Mouse (Mus musculus) MEL (cell line): ENCODE measurements at regions not wholly inside any gene's neighbourhood (a gene's known extent, or its start where the extent isn't known, plus 50 kb on each side); places are given as distances from the start of the nearest gene placed in this dataset.

ENCODE experiments used
- DNase-seq: peaks from one replicate; pipeline ENCODE4 v3.0.0; 2011; ENCODE audit warnings: low read depth, low spot score
- H3K27ac ChIP-seq: 2 replicates; pipeline ENCODE4 v1.5.1; 2012; ENCODE audit warnings: low read depth, mild to moderate bottlenecking, control low read depth, low read length, moderate library complexity; ENCODE audit not compliant: control insufficient read depth
- H3K27me3 ChIP-seq, 2 experiments: fragments of 150-350 bp in 1 of 2; sonication (generic) in 1 of 2; 2 replicates each; pipeline ENCODE4 v1.6.1; 2012; ENCODE audit warnings: low read length in 2 of 2, mild to moderate bottlenecking in 2 of 2, improper control_type of control experiment in 1 of 2, moderate library complexity in 1 of 2; ENCODE audit not compliant: insufficient read depth in 2 of 2, control insufficient read depth in 1 of 2
- H3K36me3 ChIP-seq, 2 experiments: 2 replicates each; pipeline ENCODE4 v1.6.1; 2012 to 2014; ENCODE audit warnings: low read length in 2 of 2, improper control_type of control experiment in 1 of 2, inconsistent platforms in 1 of 2, mild to moderate bottlenecking in 1 of 2; ENCODE audit not compliant: insufficient read depth in 2 of 2, control insufficient read depth in 1 of 2
- H3K4me1 ChIP-seq, 2 experiments: fragments of 150-350 bp in 1 of 2; sonication (generic) in 1 of 2; 2 replicates each; pipeline ENCODE4 v1.6.1; 2012; ENCODE audit warnings: low read length in 2 of 2, improper control_type of control experiment in 1 of 2, mild to moderate bottlenecking in 1 of 2; ENCODE audit not compliant: insufficient read depth in 2 of 2, control insufficient read depth in 1 of 2
- H3K4me3 ChIP-seq, 2 experiments: fragments of 150-350 bp in 1 of 2; sonication (generic) in 1 of 2; 2 replicates each; pipeline ENCODE4 v1.5.1; 2012; ENCODE audit warnings: low read depth in 2 of 2, low read length in 2 of 2, mild to moderate bottlenecking in 2 of 2, moderate library complexity in 2 of 2, control low read depth in 1 of 2, improper control_type of control experiment in 1 of 2; ENCODE audit not compliant: control insufficient read depth in 1 of 2, insufficient read depth in 1 of 2
- H3K79me2 ChIP-seq: 2 replicates; pipeline ENCODE4 v1.6.1; 2012; ENCODE audit warnings: mild to moderate bottlenecking, low read length, moderate library complexity; ENCODE audit not compliant: control insufficient read depth, poor library complexity, insufficient read depth
- H3K9ac ChIP-seq: 2 replicates; pipeline ENCODE4 v1.6.1; 2012; ENCODE audit warnings: low read depth, mild to moderate bottlenecking, control low read depth, low read length, moderate library complexity; ENCODE audit not compliant: control insufficient read depth, poor library complexity, severe bottlenecking
- H3K9me3 ChIP-seq: fragments of 150-350 bp; sonication (generic); replicated peaks from 2 replicates; pipeline ENCODE4 v1.6.1; 2012; ENCODE audit warnings: mild to moderate bottlenecking, low read length, improper control_type of control experiment, moderate library complexity; ENCODE audit not compliant: insufficient read depth
- BHLHE40 ChIP-seq: IDR thresholded peaks from 2 replicates; pipeline ENCODE4 v1.6.1; 2012; ENCODE audit warnings: low read depth, mild to moderate bottlenecking, inconsistent platforms, low read length, improper control_type of control experiment, borderline replicate concordance
- CHD1 ChIP-seq: IDR thresholded peaks from 2 replicates; pipeline ENCODE4 v1.6.1; 2012; ENCODE audit warnings: low read depth, mild to moderate bottlenecking, inconsistent platforms, low read length, improper control_type of control experiment
- CTCF ChIP-seq, 3 experiments: IDR thresholded peaks in 2 of 3; conservative IDR thresholded peaks in 1 of 3; 2 replicates each; pipeline ENCODE4 v1.5.1; 2011 to 2012; ENCODE audit warnings: low read length in 3 of 3, low read depth in 2 of 3, mild to moderate bottlenecking in 2 of 3, improper control_type of control experiment in 1 of 3, inconsistent platforms in 1 of 3, mixed read lengths in 1 of 3, moderate library complexity in 1 of 3; ENCODE audit not compliant: control insufficient read depth in 1 of 3, insufficient read depth in 1 of 3, poor library complexity in 1 of 3, severe bottlenecking in 1 of 3
- E2F4 ChIP-seq: IDR thresholded peaks from 2 replicates; pipeline ENCODE4 v1.6.1; 2011; ENCODE audit warnings: low read depth, low read length, improper control_type of control experiment, borderline replicate concordance
- ELF1 ChIP-seq: IDR thresholded peaks from 2 replicates; pipeline ENCODE4 v1.6.1; 2014; ENCODE audit warnings: low read depth, mild to moderate bottlenecking, inconsistent platforms, low read length, improper control_type of control experiment, moderate library complexity
- HCFC1 ChIP-seq: IDR thresholded peaks from 2 replicates; pipeline ENCODE4 v1.6.1; 2012; ENCODE audit warnings: low read depth, mild to moderate bottlenecking, inconsistent platforms, low read length, improper control_type of control experiment, moderate library complexity
- KAT2A ChIP-seq: conservative IDR thresholded peaks from 2 replicates; pipeline ENCODE4 v1.6.1; 2012; ENCODE audit warnings: low read depth, low read length, improper control_type of control experiment, inconsistent platforms
- MAX ChIP-seq: IDR thresholded peaks from 2 replicates; pipeline ENCODE4 v1.6.1; 2011; ENCODE audit warnings: low read length, improper control_type of control experiment
- MAZ ChIP-seq: IDR thresholded peaks from 2 replicates; pipeline ENCODE4 v1.6.1; 2012; ENCODE audit warnings: low read depth, mild to moderate bottlenecking, inconsistent platforms, low read length, improper control_type of control experiment
- MYB ChIP-seq: IDR thresholded peaks from 2 replicates; pipeline ENCODE4 v1.6.1; 2011; ENCODE audit warnings: mild to moderate bottlenecking, low read depth, low read length, improper control_type of control experiment
- NELFE ChIP-seq: IDR thresholded peaks from 2 replicates; pipeline ENCODE4 v1.6.1; 2011; ENCODE audit warnings: low read depth, low read length, improper control_type of control experiment
- NRF1 ChIP-seq: IDR thresholded peaks from 2 replicates; pipeline ENCODE4 v1.6.1; 2014; ENCODE audit warnings: low read depth, mild to moderate bottlenecking, inconsistent platforms, low read length, improper control_type of control experiment, moderate library complexity; ENCODE audit not compliant: poor library complexity, insufficient read depth, severe bottlenecking
- POLR2AphosphoS5 ChIP-seq: IDR thresholded peaks from 2 replicates; pipeline ENCODE4 v1.6.1; 2012; ENCODE audit warnings: low read depth, borderline replicate concordance, mild to moderate bottlenecking, inconsistent platforms, low read length, moderate library complexity, mixed read lengths
- RCOR1 ChIP-seq: IDR thresholded peaks from 2 replicates; pipeline ENCODE4 v1.6.1; 2012; ENCODE audit warnings: low read depth, mild to moderate bottlenecking, inconsistent platforms, low read length, improper control_type of control experiment
- SIN3A ChIP-seq: IDR thresholded peaks from 2 replicates; pipeline ENCODE4 v1.6.1; 2012; ENCODE audit warnings: low read length, improper control_type of control experiment, inconsistent platforms
- SMC3 ChIP-seq: IDR thresholded peaks from 2 replicates; pipeline ENCODE4 v1.6.1; 2011; ENCODE audit warnings: low read depth, low read length, improper control_type of control experiment
- TAL1 ChIP-seq: IDR thresholded peaks from 2 replicates; pipeline ENCODE4 v1.6.1; 2012; ENCODE audit warnings: mild to moderate bottlenecking, inconsistent platforms, low read length, moderate library complexity, mixed read lengths
- UBTF ChIP-seq: IDR thresholded peaks from 2 replicates; pipeline ENCODE4 v1.6.1; 2012; ENCODE audit warnings: low read depth, mild to moderate bottlenecking, inconsistent platforms, low read length, improper control_type of control experiment, moderate library complexity, borderline replicate concordance; ENCODE audit not compliant: insufficient read depth
- USF2 ChIP-seq, 2 experiments: IDR thresholded peaks; 2 replicates each; pipeline ENCODE4 v1.6.1; 2011 to 2012; ENCODE audit warnings: improper control_type of control experiment in 2 of 2, low read length in 2 of 2, borderline replicate concordance in 1 of 2, inconsistent platforms in 1 of 2, low read depth in 1 of 2, mild to moderate bottlenecking in 1 of 2; ENCODE audit not compliant: insufficient read depth in 1 of 2
- ZKSCAN1 ChIP-seq: IDR thresholded peaks from 2 replicates; pipeline ENCODE4 v1.6.1; 2012; ENCODE audit warnings: low read depth, mild to moderate bottlenecking, inconsistent platforms, low read length, improper control_type of control experiment, moderate library complexity

DNA sequence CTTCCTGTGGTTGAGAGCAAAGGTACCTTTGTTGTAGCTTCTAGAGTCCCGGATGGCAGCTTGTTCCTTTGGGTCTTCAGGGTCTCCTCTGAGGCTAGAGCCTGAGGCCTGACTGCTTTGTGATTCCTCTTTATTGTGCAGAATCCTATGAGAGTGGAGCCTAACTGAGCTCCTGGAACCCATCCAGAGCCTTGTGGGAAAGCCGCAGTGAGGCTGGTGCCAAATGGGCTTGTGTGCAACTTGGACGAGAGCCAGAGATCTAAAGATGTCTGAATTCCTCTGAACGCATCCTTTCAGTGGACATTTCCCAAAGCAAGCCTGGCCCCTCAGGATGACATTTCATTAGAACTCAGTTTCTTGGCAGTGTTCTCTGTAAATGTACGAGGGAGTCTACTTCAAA is 178.4 kb upstream of the Tmem72 start:
- Histone ChIP-seq H3K79me2 (no peaks in the 10 kb centered on the region), H3K27ac (no peak overlapping the region), H3K4me1 (no peaks in the 10 kb centered on the region), H3K4me3 (no peak overlapping the region), H3K9ac (no peak overlapping the region), H3K27me3 (no peaks in the 10 kb centered on the region)
- DNase-seq: no peak
- no peak for TF ChIP-seq BHLHE40
- TF ChIP-seq UBTF: no peak
- TF ChIP-seq SIN3A: no peak
- no peak for TF ChIP-seq E2F4
- no peak for TF ChIP-seq TAL1
- TF ChIP-seq NELFE: no peak
- no peak for TF ChIP-seq POLR2AphosphoS5
- no peak for TF ChIP-seq MAX
- TF ChIP-seq CHD1: no peak
- no peak for TF ChIP-seq USF2 (IDR thresholded peaks at IDR 0.05; ENCODE audit: borderline replicate concordance in 1 of 2, insufficient read depth in 1 of 2, low read depth in 1 of 2, low read length in 2 of 2)
- no peak for TF ChIP-seq RCOR1
- TF ChIP-seq, all 39 proteins: peak for 0
- no peaks in the 10 kb centered on the region for H3K9me3 ChIP-seq
- H3K36me3 ChIP-seq: no peaks in the 10 kb centered on the region

DNA sequence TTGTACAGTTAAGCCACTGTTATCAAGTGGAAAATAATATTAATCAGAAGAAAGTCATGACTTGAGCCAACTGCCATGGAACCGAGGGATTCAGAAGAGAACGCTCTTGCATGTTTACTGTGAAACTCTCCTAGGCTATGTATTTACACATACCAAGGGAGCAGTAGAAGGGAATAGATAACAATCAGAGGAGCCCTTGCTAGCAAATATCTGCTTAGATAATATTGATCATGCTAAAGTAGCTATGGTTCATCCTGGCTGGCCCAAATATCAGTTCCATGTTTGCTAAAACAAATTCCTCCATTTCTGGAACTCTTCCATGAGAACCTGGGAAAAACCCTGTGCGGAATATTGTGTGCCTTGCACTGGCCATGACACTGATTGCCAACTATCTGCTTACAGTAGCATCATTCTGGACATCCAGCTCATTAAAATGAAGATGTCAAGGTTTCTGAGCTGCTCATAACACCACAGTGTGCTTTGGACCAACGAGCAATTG is 179.5 kb upstream of the Tmem72 start:
- no peaks in the 10 kb centered on the region for H3K79me2 ChIP-seq
- H3K4me1 ChIP-seq: no peaks in the 10 kb centered on the region
- H3K27ac ChIP-seq: no peak overlapping the region
- H3K4me3 ChIP-seq: no peak overlapping the region
- H3K36me3 ChIP-seq: no peaks in the 10 kb centered on the region
- no peaks in the 10 kb centered on the region for H3K9me3 ChIP-seq
- no peak overlapping the region for H3K9ac ChIP-seq
- H3K27me3 ChIP-seq: no peaks in the 10 kb centered on the region
- TF ChIP-seq KAT2A (no peak), MYB (no peak), CHD1 (no peak), MAZ (no peak), E2F4 (no peak), ELF1 (no peak), ZKSCAN1 (no peak), SMC3 (no peak), RCOR1 (no peak), NRF1 (no peak), CTCF (IDR thresholded peaks at IDR 0.05 in 2 of 3, conservative IDR thresholded peaks at IDR 0.05 in 1 of 3; ENCODE audit: control insufficient read depth in 1 of 3, insufficient read depth in 1 of 3, low read depth in 2 of 3, low read length in 3 of 3, poor library complexity in 1 of 3, severe bottlenecking in 1 of 3) (no peak), HCFC1 (no peak)
- TF ChIP-seq, all 39 proteins: peak for 0
- DNase-seq: no peak
